Mouse (Mus musculus) limb, embryonic 11.5 days (tissue): Measurements from ENCODE around the gene Sdsl. TPM values are rescaled to one million over a fixed set of nuclear protein-coding genes. Genes with fewer than 3 reads are reported as not detected.

Source experiments
- ATAC-seq: fragments of 200-750 bp; cut with Nextera tagmentation; 2 replicates; pipeline ENCODE4 v1.8.0; 2017; ENCODE audit warnings: low read depth; ENCODE audit not compliant: insufficient number of reproducible peaks, low FRiP score, low TSS enrichment
- DNase-seq: peaks from one replicate; pipeline ENCODE4 v3.0.0-alpha.2; 2015; ENCODE audit warnings: low spot score
- H3K27ac ChIP-seq: fragments of 300-500 bp; sonication (generic); replicated peaks from 2 replicates; pipeline ENCODE4 v1.5.1; 2014; ENCODE audit warnings: low read depth, mild to moderate bottlenecking, low read length
- H3K27me3 ChIP-seq: fragments of 300-500 bp; sonication (generic); 2 replicates; pipeline ENCODE4 v1.6.1; 2014; ENCODE audit warnings: mild to moderate bottlenecking, low read length, mixed read lengths; ENCODE audit not compliant: control insufficient read depth, insufficient read depth
- H3K36me3 ChIP-seq: fragments of 300-500 bp; sonication (generic); 2 replicates; pipeline ENCODE4 v1.6.1; 2014; ENCODE audit warnings: mild to moderate bottlenecking, low read length, moderate library complexity, mixed read lengths; ENCODE audit not compliant: control insufficient read depth, insufficient read depth
- H3K4me1 ChIP-seq: fragments of 300-500 bp; sonication (generic); 2 replicates; pipeline ENCODE4 v1.6.1; 2014; ENCODE audit warnings: low read length, mixed read lengths; ENCODE audit not compliant: control insufficient read depth, insufficient read depth
- H3K4me2 ChIP-seq: fragments of 300-500 bp; sonication (generic); 2 replicates; pipeline ENCODE4 v1.6.1; 2014; ENCODE audit warnings: low read depth, mild to moderate bottlenecking, moderate library complexity; ENCODE audit not compliant: severe bottlenecking
- H3K4me3 ChIP-seq: fragments of 300-500 bp; sonication (generic); 2 replicates; pipeline ENCODE4 v1.5.1; 2014; ENCODE audit warnings: low read depth, low read length
- H3K9ac ChIP-seq: fragments of 300-500 bp; sonication (generic); 2 replicates; pipeline ENCODE4 v1.6.1; 2014; ENCODE audit warnings: mild to moderate bottlenecking, low read length
- H3K9me3 ChIP-seq: fragments of 300-500 bp; sonication (generic); 2 replicates; pipeline ENCODE4 v1.6.1; 2016; ENCODE audit warnings: low read length; ENCODE audit not compliant: control insufficient read depth
- WGBS: fragments of 180-500 bp; shearing (Covaris S2); extraction: QIAGEN DNeasy Blood & Tissue Kit; methylation state at CpG from one replicate; pipeline ENCODE4 v1.1.7; 2014; 5-methylcytosine and 5-hydroxymethylcytosine counted together
- polyA plus RNA-seq: library from polyadenylated mRNA; unstranded; fragments of >200 nt; fragmentation: Nextera tagmentation; extraction: Ambion mirVana; gene quantifications from 2 replicates; pipeline ENCODE4 v1.2.1, GENCODE M21; 2014

Sdsl gene
- polyA plus RNA-seq, 1 experiment from 2014 or later = 4.0 TPM

GRCm38 (mm10) chr5:120510982-120511642, 38.5 kb upstream of the Sdsl start, which contains the start of gene Slc8b1:
Gene Slc8b1 (plus strand): TSS chr5:120511168.
- Histone ChIP-seq H3K27me3 (no peaks in the 10 kb centered on the region), H3K9ac (peak within 1 kb of the TSS; percentile 40), H3K9me3 (no peaks in the 10 kb centered on the region), H3K4me2 (peak within 1 kb of the TSS; percentile 58), H3K36me3 (no peaks in the 10 kb centered on the region), H3K4me3 (peak within 1 kb of the TSS; percentile 41), H3K27ac (no peak within 1 kb of the TSS), H3K4me1 (peaks cover 11% of the 10 kb centered on the region)
- ATAC-seq = peak; percentile 79
- WGBS = under 1% methylated on average over 36 of the region's 36 CpGs
- DNase-seq = peak; percentile 96

- H3K9ac ChIP-seq = no peak overlapping the region
- no peaks in the 10 kb centered on the region for H3K9me3 ChIP-seq
- H3K4me2 ChIP-seq = no peak overlapping the region
- H3K4me1 ChIP-seq = peaks cover 11% of the 10 kb centered on the region; the same call in 1 of the 2 replicates
- no peaks in the 10 kb centered on the region for H3K27me3 ChIP-seq
- DNase-seq = no peak
- no peak overlapping the region for H3K4me3 ChIP-seq
- no peaks in the 10 kb centered on the region for H3K36me3 ChIP-seq
- no peak for ATAC-seq
- 68% methylated on average over 4 of the region's 4 CpGs for WGBS
- H3K27ac ChIP-seq = no peak overlapping the region
These were observed 34.7 kb upstream of the Sdsl start for GRCm38 (mm10) chr5:120507311-120507710.

- no peak for ATAC-seq
- Histone ChIP-seq H3K9me3 (no peaks in the 10 kb centered on the region), H3K27ac (no peak overlapping the region), H3K4me1 (peaks cover 13% of the 10 kb centered on the region; the same call in 1 of the 2 replicates), H3K36me3 (no peaks in the 10 kb centered on the region), H3K4me3 (no peak overlapping the region), H3K27me3 (no peaks in the 10 kb centered on the region), H3K9ac (no peak overlapping the region), H3K4me2 (no peak overlapping the region)
- no peak for DNase-seq
- 65% methylated on average over 9 of the region's 9 CpGs for WGBS
These were observed 33.9 kb upstream of the Sdsl start for GRCm38 (mm10) chr5:120506490-120506889.

- H3K4me2 ChIP-seq = no peak overlapping the region
- 66% methylated on average over 9 of the region's 9 CpGs for WGBS
- H3K9ac ChIP-seq = no peak overlapping the region
- DNase-seq (no peak), ATAC-seq (no peak)
- no peaks in the 10 kb centered on the region for H3K36me3 ChIP-seq
- no peaks in the 10 kb centered on the region for H3K27me3 ChIP-seq
- no peak overlapping the region for H3K4me3 ChIP-seq
- peaks cover 12% of the 10 kb centered on the region; the same call in 1 of the 2 replicates for H3K4me1 ChIP-seq
- H3K9me3 ChIP-seq = no peaks in the 10 kb centered on the region
- no peak overlapping the region for H3K27ac ChIP-seq
These were observed 33.2 kb upstream of the Sdsl start for GRCm38 (mm10) chr5:120505781-120506180.

GRCm38 (mm10) chr5:120505368-120505767, 32.8 kb upstream of the Sdsl start:
- no peaks in the 10 kb centered on the region for H3K27me3 ChIP-seq
- ATAC-seq = peak; percentile 18; the same call in 1 of the 2 replicates
- no peaks in the 10 kb centered on the region for H3K36me3 ChIP-seq
- H3K4me2 ChIP-seq = no peak overlapping the region
- DNase-seq = peak; percentile 83
- no peak overlapping the region; the same call in 1 of the 2 replicates for H3K9ac ChIP-seq
- peaks cover 9% of the 10 kb centered on the region; the same call in 1 of the 2 replicates for H3K4me1 ChIP-seq
- H3K27ac ChIP-seq = no peak overlapping the region
- no peaks in the 10 kb centered on the region for H3K9me3 ChIP-seq
- H3K4me3 ChIP-seq = no peak overlapping the region
- WGBS = 22% methylated on average over 16 of the region's 16 CpGs

- peaks cover 8% of the 10 kb centered on the region; the same call in 1 of the 2 replicates for H3K4me1 ChIP-seq
- H3K4me2 ChIP-seq = peak within 1 kb of the TSS; percentile 84
- peak; percentile 63; the same call in 1 of the 2 replicates for ATAC-seq
- H3K27ac ChIP-seq = no peak within 1 kb of the TSS
- no peaks in the 10 kb centered on the region for H3K9me3 ChIP-seq
- DNase-seq = peak; percentile 96
- H3K9ac ChIP-seq = peak within 1 kb of the TSS; percentile 80
- peak within 1 kb of the TSS; percentile 84 for H3K4me3 ChIP-seq
- H3K36me3 ChIP-seq = peaks cover 4% of the 10 kb centered on the region; the same call in 1 of the 2 replicates
- no peaks in the 10 kb centered on the region for H3K27me3 ChIP-seq
- under 1% methylated on average over 55 of the region's 55 CpGs for WGBS
These were observed 30.7 kb upstream of the Sdsl start, which contains the start of gene Plbd2 for GRCm38 (mm10) chr5:120503144-120503795. Gene Plbd2 (minus strand): TSS chr5:120503625.

- H3K9ac ChIP-seq = peak overlapping the region; percentile 80
- DNase-seq = no peak
- ATAC-seq = no peak
- peaks cover 5% of the 10 kb centered on the region; the same call in 1 of the 2 replicates for H3K36me3 ChIP-seq
- H3K4me1 ChIP-seq = peaks cover 8% of the 10 kb centered on the region; the same call in 1 of the 2 replicates
- H3K4me2 ChIP-seq = peak overlapping the region; percentile 84
- no peak overlapping the region for H3K27ac ChIP-seq
- H3K9me3 ChIP-seq = no peaks in the 10 kb centered on the region
- H3K4me3 ChIP-seq = peak overlapping the region; percentile 84
- no peaks in the 10 kb centered on the region for H3K27me3 ChIP-seq
- whole genome bisulfite sequencing = 11% methylated on average over 12 of the region's 12 CpGs
These were observed 30.1 kb upstream of the Sdsl start for GRCm38 (mm10) chr5:120502675-120503143.

- ATAC-seq = no peak
- 58% methylated on average over 9 of the region's 9 CpGs for WGBS
- H3K27ac ChIP-seq = no peak overlapping the region
- H3K4me3 ChIP-seq = peak overlapping the region; percentile 10; the same call in 1 of the 2 replicates
- DNase-seq = no peak
- H3K36me3 ChIP-seq = peaks cover 5% of the 10 kb centered on the region; the same call in 1 of the 2 replicates
- H3K4me1 ChIP-seq = peaks cover 8% of the 10 kb centered on the region; the same call in 1 of the 2 replicates
- H3K9me3 ChIP-seq = no peaks in the 10 kb centered on the region
- no peaks in the 10 kb centered on the region for H3K27me3 ChIP-seq
- H3K9ac ChIP-seq = no peak overlapping the region
- H3K4me2 ChIP-seq = peak overlapping the region; percentile 84
These were observed 29.6 kb upstream of the Sdsl start for GRCm38 (mm10) chr5:120502147-120502621.
